Mouse (Mus musculus): ENCODE measurements at regions not wholly inside any gene's neighbourhood (a gene's known extent, or its start where the extent isn't known, plus 50 kb on each side); places are given as distances from the start of the nearest gene placed in this dataset.

DNA sequence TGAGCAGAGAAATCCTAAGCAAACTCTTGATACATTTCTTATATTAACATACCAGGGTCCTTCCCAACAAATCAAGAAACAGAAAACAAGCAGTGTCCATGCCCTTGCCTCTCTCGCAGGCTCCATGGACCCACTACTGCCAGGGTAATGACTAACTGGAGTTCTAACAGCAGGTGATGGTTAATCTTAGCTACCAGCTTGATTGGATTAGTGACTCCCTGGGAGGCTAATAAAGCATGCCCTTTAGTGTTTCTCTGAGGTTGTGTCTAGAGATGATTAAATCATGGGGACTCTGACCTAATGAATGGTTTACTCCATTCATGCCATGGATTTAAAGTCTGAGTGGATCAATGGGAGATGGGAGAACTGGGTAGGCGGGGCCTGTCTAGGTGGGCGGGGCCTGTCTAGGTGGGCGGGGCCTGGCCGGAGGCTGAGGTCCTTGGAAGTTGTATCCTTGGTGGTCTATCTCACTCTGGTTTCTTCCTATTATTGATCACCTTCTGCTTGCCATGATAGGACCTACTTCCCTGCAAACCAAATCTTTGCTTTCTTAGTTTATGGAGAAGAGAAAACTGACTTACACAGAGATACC, 247.3 kb upstream of the Gadl1 start:
- WGBS: 68% methylated on average over 5 of the region's 5 CpGs
- H3K27ac ChIP-seq (ENCODE audit: low read length): no peak overlapping the region
- no peak for ATAC-seq (ENCODE audit: insufficient read depth, low FRiP score)

DNA sequence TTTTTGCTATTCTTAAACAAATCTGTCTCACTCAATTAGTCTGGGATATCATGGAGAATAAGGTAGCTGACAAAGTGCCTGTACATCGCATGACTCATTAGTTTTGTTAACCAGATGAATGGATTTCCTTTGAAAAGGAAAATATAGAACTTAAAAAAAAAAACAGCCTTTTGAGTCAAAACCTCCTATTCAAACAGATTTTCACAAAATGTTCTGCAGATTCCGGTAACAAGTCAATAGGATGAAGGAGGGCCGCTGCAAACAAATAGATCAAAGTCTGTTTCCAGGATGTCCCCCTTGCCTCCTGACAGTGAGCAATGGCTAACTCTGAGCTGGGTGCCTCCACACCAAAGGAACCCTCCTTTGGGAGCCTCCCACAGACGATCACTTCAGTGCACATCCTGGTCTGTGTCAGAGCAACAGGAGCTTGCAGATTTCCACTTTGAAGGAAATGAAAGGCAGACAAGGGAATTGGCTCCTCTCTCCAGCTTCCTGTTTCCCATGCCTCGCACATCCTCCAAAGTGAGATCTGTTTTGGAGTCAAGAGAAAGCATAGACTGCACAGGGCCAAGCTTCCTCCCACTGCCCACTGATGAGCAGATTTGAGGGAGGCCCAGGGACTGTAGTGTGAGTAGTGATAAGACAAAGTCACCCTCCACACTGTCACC, 243.8 kb upstream of the Gadl1 start:
- no peaks in the 10 kb centered on the region for H3K27me3 ChIP-seq (ENCODE audit: control insufficient read depth, insufficient read depth, low read length)
- H3K4me3 ChIP-seq (replicated peaks; ENCODE audit: low read length): no peak overlapping the region
- H3K4me1 ChIP-seq (ENCODE audit: control insufficient read depth, insufficient read depth, low read length): no peaks in the 10 kb centered on the region
- H3K36me3 ChIP-seq (ENCODE audit: control insufficient read depth, insufficient read depth, low read length): no peaks in the 10 kb centered on the region
- H3K4me2 ChIP-seq (ENCODE audit: low read depth, low read length): no peak overlapping the region
- H3K27ac ChIP-seq (ENCODE audit: low read length): peak overlapping the region; percentile 17; the same call in 1 of the 2 replicates
- no peaks in the 10 kb centered on the region for H3K9me3 ChIP-seq (replicated peaks; ENCODE audit: control insufficient read depth, low read length)
- WGBS: 37% methylated on average over 5 of the region's 5 CpGs
- no peak for ATAC-seq (ENCODE audit: insufficient read depth, low FRiP score)
- H3K9ac ChIP-seq (ENCODE audit: low read length): no peak overlapping the region

More for the DNA sequence above, 247.3 kb upstream of the Gadl1 start:
- no peak overlapping the region for H3K4me3 ChIP-seq (replicated peaks; ENCODE audit: low read length)
- no peaks in the 10 kb centered on the region for H3K27me3 ChIP-seq (ENCODE audit: control insufficient read depth, insufficient read depth, low read length)
- no peak overlapping the region for H3K4me2 ChIP-seq (ENCODE audit: low read depth, low read length)
- no peaks in the 10 kb centered on the region for H3K36me3 ChIP-seq (ENCODE audit: control insufficient read depth, insufficient read depth, low read length)
- H3K4me1 ChIP-seq (ENCODE audit: control insufficient read depth, insufficient read depth, low read length): peaks cover 1% of the 10 kb centered on the region; the same call in 1 of the 2 replicates
- H3K9me3 ChIP-seq (replicated peaks; ENCODE audit: control insufficient read depth, low read length): peaks cover 5% of the 10 kb centered on the region
- H3K9ac ChIP-seq (ENCODE audit: low read length): no peak overlapping the region

DNA sequence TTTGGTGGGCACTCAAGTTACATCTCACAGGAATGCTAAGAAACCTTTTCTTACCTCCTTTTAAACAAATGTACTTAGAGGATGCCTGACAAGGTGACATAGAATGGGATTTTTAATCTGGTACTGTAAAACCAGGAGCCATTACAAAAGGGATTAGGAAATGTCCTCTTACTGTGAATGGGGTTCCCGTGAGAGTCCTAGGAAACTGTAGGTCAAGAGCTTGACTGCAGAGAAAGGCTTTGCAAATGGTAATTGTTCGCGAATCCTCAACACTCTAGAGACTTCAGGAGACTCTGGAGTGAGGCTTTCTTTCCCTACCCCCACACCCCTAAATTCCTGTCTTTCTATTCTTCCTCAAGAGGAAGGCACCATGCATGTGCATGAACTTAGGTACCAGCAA, 242.7 kb upstream of the Gadl1 start:
- H3K9ac ChIP-seq (ENCODE audit: low read length): no peak overlapping the region
- no peaks in the 10 kb centered on the region for H3K9me3 ChIP-seq (replicated peaks; ENCODE audit: control insufficient read depth, low read length)
- H3K27ac ChIP-seq (ENCODE audit: low read length): no peak overlapping the region
- H3K4me1 ChIP-seq (ENCODE audit: control insufficient read depth, insufficient read depth, low read length): no peaks in the 10 kb centered on the region
- ATAC-seq (ENCODE audit: insufficient read depth, low FRiP score): no peak
- no peak overlapping the region for H3K4me2 ChIP-seq (ENCODE audit: low read depth, low read length)
- WGBS: 73% methylated on average over 3 of the region's 3 CpGs
- no peaks in the 10 kb centered on the region for H3K27me3 ChIP-seq (ENCODE audit: control insufficient read depth, insufficient read depth, low read length)
- no peak overlapping the region for H3K4me3 ChIP-seq (replicated peaks; ENCODE audit: low read length)
- H3K36me3 ChIP-seq (ENCODE audit: control insufficient read depth, insufficient read depth, low read length): no peaks in the 10 kb centered on the region

DNA sequence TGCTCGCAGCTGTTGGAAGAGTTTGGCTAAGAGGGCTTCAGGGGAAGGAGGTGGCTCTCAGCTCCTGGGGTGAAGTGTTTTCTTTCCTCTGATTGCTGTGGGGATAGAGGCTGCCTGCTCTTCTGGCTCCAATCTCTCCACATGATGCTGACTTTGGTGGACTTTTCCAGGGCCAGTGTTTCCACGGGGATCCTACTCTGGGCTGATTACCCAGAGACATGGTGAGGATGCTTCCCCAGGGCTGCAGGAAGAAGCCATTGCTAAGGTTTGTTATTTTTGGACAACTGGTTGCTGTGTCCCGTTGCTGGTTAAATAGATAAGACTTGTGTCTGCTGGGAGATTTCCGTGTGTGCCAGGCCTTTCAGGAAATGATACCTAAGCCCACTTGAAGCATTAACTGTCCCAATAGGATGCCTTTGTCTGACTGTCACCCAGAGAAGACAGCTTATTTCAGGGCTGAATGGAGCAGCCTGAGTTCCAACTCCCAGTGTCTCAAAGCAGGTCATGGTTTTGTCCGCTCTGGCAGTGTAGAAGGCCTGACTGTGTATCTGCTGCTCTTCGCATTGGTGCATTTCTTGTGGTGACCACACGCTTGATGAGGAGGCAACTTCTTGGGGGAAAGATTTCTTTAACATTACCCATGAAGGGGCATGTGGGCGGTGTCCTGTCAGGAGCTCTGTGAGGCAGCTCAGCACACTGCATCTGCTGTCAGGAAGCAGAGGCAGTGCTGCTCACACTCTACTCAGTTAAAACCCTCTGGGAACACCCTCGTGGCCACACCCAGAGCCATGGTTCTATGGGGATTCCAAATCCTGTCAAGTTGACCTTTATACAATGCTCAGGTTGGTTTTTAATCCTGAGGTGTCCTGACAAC, 228.3 kb upstream of the Gadl1 start:
- no peak for ATAC-seq (ENCODE audit: insufficient read depth, low FRiP score)
- no peaks in the 10 kb centered on the region for H3K9me3 ChIP-seq (replicated peaks; ENCODE audit: control insufficient read depth, low read length)
- no peak overlapping the region for H3K4me3 ChIP-seq (replicated peaks; ENCODE audit: low read length)
- no peak overlapping the region for H3K9ac ChIP-seq (ENCODE audit: low read length)
- no peak overlapping the region for H3K27ac ChIP-seq (ENCODE audit: low read length)
- WGBS: 67% methylated on average over 9 of the region's 9 CpGs
- no peaks in the 10 kb centered on the region for H3K36me3 ChIP-seq (ENCODE audit: control insufficient read depth, insufficient read depth, low read length)
- H3K4me1 ChIP-seq (ENCODE audit: control insufficient read depth, insufficient read depth, low read length): no peaks in the 10 kb centered on the region
- H3K27me3 ChIP-seq (ENCODE audit: control insufficient read depth, insufficient read depth, low read length): no peaks in the 10 kb centered on the region
- H3K4me2 ChIP-seq (ENCODE audit: low read depth, low read length): no peak overlapping the region

DNA sequence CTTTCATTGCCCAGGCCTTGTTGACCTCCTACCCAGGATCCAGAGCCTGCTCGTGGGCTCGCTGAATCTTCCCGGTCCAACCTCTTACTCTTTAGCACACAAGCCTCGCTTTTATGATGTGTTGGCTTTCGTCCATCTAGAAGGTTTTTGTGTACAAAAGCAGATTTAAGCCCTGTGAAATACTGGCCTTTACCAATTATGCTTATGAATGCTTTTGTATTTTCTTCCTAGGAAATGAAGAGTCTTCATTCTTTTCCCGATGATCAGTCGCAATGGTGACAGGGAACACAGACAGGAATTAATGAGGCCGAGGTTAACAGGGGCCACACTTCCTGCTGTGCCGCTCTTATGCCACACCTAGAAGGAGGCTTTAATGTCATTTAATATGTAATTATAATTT, 227.4 kb upstream of the Gadl1 start:
- WGBS: 41% methylated on average over 9 of the region's 9 CpGs

DNA sequence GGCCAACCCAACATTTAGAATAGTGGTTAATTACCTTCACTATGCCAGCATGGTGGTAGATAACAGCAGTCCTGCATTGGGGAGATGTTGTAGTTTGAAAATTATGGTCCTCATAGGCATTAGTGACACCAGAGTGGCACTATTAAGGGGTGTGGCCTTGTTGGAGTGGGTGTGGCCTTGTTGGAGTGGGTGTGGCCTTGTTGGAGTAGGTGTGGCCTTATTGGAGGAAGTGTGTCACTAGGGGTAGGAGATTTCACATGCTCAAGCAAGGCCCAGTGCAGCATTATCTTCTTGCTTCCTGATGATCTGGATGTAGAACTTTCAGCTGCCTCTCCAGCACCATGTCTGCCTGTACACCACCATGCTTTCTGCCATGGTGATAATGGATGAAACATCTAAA, 225.3 kb upstream of the Gadl1 start:
- ATAC-seq (ENCODE audit: insufficient read depth, low FRiP score): no peak
- no peak overlapping the region for H3K4me3 ChIP-seq (replicated peaks; ENCODE audit: low read length)
- no peak overlapping the region for H3K9ac ChIP-seq (ENCODE audit: low read length)
- no peaks in the 10 kb centered on the region for H3K9me3 ChIP-seq (replicated peaks; ENCODE audit: control insufficient read depth, low read length)
- H3K27me3 ChIP-seq (ENCODE audit: control insufficient read depth, insufficient read depth, low read length): no peaks in the 10 kb centered on the region
- no peak overlapping the region for H3K4me2 ChIP-seq (ENCODE audit: low read depth, low read length)
- H3K4me1 ChIP-seq (ENCODE audit: control insufficient read depth, insufficient read depth, low read length): no peaks in the 10 kb centered on the region
- no peaks in the 10 kb centered on the region for H3K36me3 ChIP-seq (ENCODE audit: control insufficient read depth, insufficient read depth, low read length)
- H3K27ac ChIP-seq (ENCODE audit: low read length): no peak overlapping the region

More for the DNA sequence above, 227.4 kb upstream of the Gadl1 start:
- Histone ChIP-seq H3K36me3 (ENCODE audit: control insufficient read depth, insufficient read depth, low read length) (no peaks in the 10 kb centered on the region), H3K4me2 (ENCODE audit: low read depth, low read length) (no peak overlapping the region), H3K9me3 (replicated peaks; ENCODE audit: control insufficient read depth, low read length) (no peaks in the 10 kb centered on the region), H3K27me3 (ENCODE audit: control insufficient read depth, insufficient read depth, low read length) (no peaks in the 10 kb centered on the region), H3K4me1 (ENCODE audit: control insufficient read depth, insufficient read depth, low read length) (no peaks in the 10 kb centered on the region), H3K9ac (ENCODE audit: low read length) (no peak overlapping the region), H3K4me3 (replicated peaks; ENCODE audit: low read length) (no peak overlapping the region), H3K27ac (ENCODE audit: low read length) (no peak overlapping the region)
- no peak for ATAC-seq (ENCODE audit: insufficient read depth, low FRiP score)

DNA sequence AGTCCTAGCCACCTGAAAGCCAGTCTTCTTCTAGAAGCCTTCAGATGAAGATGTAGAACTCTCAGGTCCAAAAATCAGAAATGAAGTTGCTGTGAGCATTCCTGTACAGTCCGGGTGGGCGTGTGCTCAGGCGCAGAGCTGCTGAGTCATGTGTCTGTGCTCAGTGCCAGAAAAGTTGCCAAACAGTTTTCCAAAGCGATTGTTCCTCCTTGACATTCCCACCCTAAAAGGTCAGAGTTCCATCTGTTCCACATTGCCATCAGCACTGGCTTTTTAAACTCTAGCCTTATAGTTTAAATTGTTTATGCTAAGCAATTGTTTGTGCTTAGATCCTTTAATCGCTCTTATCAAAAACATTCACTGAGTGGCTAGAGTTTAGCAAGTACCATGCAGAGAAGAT, 222.7 kb upstream of the Gadl1 start:
- Histone ChIP-seq H3K4me3 (replicated peaks; ENCODE audit: low read length) (no peak overlapping the region), H3K4me1 (ENCODE audit: control insufficient read depth, insufficient read depth, low read length) (no peaks in the 10 kb centered on the region), H3K9ac (ENCODE audit: low read length) (no peak overlapping the region), H3K36me3 (ENCODE audit: control insufficient read depth, insufficient read depth, low read length) (no peaks in the 10 kb centered on the region), H3K27ac (ENCODE audit: low read length) (no peak overlapping the region), H3K27me3 (ENCODE audit: control insufficient read depth, insufficient read depth, low read length) (no peaks in the 10 kb centered on the region), H3K9me3 (replicated peaks; ENCODE audit: control insufficient read depth, low read length) (no peaks in the 10 kb centered on the region), H3K4me2 (ENCODE audit: low read depth, low read length) (no peak overlapping the region)
- WGBS: 76% methylated on average over 5 of the region's 5 CpGs
- ATAC-seq (ENCODE audit: insufficient read depth, low FRiP score): no peak

DNA sequence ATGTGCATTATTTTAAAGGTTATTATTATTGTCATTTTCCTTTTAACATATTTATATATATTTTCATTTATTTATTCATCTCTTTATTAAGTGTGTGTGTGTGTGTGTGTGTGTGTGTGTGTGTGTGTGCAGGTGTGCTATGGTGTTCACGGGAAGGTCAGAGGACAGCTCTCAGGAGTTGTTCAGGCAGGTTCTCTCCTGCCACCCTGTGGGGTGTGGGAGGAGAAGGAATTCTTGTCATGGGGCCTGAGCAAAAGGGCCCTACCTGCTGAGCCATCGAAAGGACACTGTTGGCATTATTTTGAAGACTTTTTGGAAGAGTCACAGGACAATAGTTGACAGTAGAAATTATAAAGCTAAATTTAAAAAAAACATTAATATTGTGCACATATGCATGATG, 216.4 kb upstream of the Gadl1 start:
- no peak overlapping the region for H3K9ac ChIP-seq (ENCODE audit: low read length)
- no peaks in the 10 kb centered on the region for H3K27me3 ChIP-seq (ENCODE audit: control insufficient read depth, insufficient read depth, low read length)
- ATAC-seq (ENCODE audit: insufficient read depth, low FRiP score): no peak
- H3K4me2 ChIP-seq (ENCODE audit: low read depth, low read length): no peak overlapping the region
- no peaks in the 10 kb centered on the region for H3K9me3 ChIP-seq (replicated peaks; ENCODE audit: control insufficient read depth, low read length)
- H3K4me1 ChIP-seq (ENCODE audit: control insufficient read depth, insufficient read depth, low read length): no peaks in the 10 kb centered on the region
- 65% methylated on average over 2 of the region's 2 CpGs for WGBS
- no peaks in the 10 kb centered on the region for H3K36me3 ChIP-seq (ENCODE audit: control insufficient read depth, insufficient read depth, low read length)
- no peak overlapping the region for H3K27ac ChIP-seq (ENCODE audit: low read length)
- H3K4me3 ChIP-seq (replicated peaks; ENCODE audit: low read length): no peak overlapping the region

DNA sequence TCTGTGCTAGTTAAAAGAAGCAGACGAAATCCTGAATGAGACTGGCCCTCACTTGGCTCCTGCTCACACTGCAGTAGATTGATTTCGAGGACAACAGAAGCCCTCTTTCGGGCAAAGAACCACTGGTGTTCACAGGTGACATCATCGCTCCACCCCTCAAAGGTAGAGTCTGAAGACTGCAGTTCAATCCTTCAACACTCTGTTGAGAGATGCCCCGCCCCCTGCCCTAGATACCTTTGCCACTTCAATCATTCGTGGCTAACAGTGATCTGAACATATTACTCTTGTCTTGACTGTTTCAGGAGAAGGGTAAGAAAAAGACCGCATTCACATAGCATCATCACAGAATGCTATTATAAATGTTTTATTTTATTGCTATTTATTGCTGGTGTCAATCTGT, 205.5 kb upstream of the Gadl1 start:
- WGBS: 87% methylated on average over 7 of the region's 7 CpGs
- no peaks in the 10 kb centered on the region for H3K9me3 ChIP-seq (replicated peaks; ENCODE audit: control insufficient read depth, low read length)
- no peak overlapping the region for H3K4me2 ChIP-seq (ENCODE audit: low read depth, low read length)
- H3K9ac ChIP-seq (ENCODE audit: low read length): no peak overlapping the region
- no peak for ATAC-seq (ENCODE audit: insufficient read depth, low FRiP score)
- H3K4me3 ChIP-seq (replicated peaks; ENCODE audit: low read length): no peak overlapping the region
- H3K27me3 ChIP-seq (ENCODE audit: control insufficient read depth, insufficient read depth, low read length): no peaks in the 10 kb centered on the region
- no peak overlapping the region for H3K27ac ChIP-seq (ENCODE audit: low read length)
- no peaks in the 10 kb centered on the region for H3K4me1 ChIP-seq (ENCODE audit: control insufficient read depth, insufficient read depth, low read length)
- no peaks in the 10 kb centered on the region for H3K36me3 ChIP-seq (ENCODE audit: control insufficient read depth, insufficient read depth, low read length)
